Comparison of ENCODE assay signal across 24 mouse cellular contexts in genomic region chr19:21357792-21358191, GRCm38 (mm10).
"Had no signal": no experiment of that assay in that cellular context is flagged by ENCODE, and none has a peak within 500 bp of the region (broad histone marks: within the 10 kb centered on the region; RNA-seq: fewer than 3 reads in every experiment).

No protein-coding gene starts in this region.

- DNase-seq: gastrocnemius, postnatal 14 days; gastrocnemius, postnatal 36 days; heart, adult 18-20 months; heart, postnatal 10 days; heart, postnatal 4 days; kidney, adult 18-20 months; kidney, adult 8-10 months; kidney, postnatal 10 days; kidney, postnatal 36 days; layer of hippocampus, adult 9-11 months; liver had no signal

- ATAC-seq: hindbrain, embryonic 16.5 days; inflammation-experienced regulatory T-cells, adult 6 months; intestine, embryonic 15.5 days; intestine, postnatal 0 days had no signal

- H3K27ac ChIP-seq: heart, embryonic 10.5 days; hindbrain, embryonic 10.5 days; hindbrain, embryonic 12.5 days; hindbrain, embryonic 14.5 days; intestine, embryonic 15.5 days; left cerebral cortex, adult 2 months; limb, embryonic 10.5 days; limb, embryonic 12.5 days had no signal

- H3K4me3 ChIP-seq: heart, embryonic 10.5 days; heart, embryonic 12.5 days; hindbrain, embryonic 10.5 days; hindbrain, embryonic 12.5 days; intestine, embryonic 15.5 days; left cerebral cortex, adult 2 months; limb, embryonic 10.5 days; limb, embryonic 12.5 days had no signal

- H3K36me3 ChIP-seq: heart, embryonic 10.5 days; heart, embryonic 12.5 days; hindbrain, embryonic 10.5 days; hindbrain, embryonic 12.5 days; intestine, embryonic 15.5 days; limb, embryonic 10.5 days; limb, embryonic 12.5 days had no signal

- H3K9ac ChIP-seq: heart, embryonic 12.5 days; hindbrain, embryonic 12.5 days; hindbrain, embryonic 14.5 days; intestine, embryonic 15.5 days; limb, embryonic 12.5 days had no signal

- H3K27me3 ChIP-seq: heart, embryonic 12.5 days; hindbrain, embryonic 12.5 days; intestine, embryonic 15.5 days; limb, embryonic 12.5 days had no signal

- H3K4me1 ChIP-seq: heart, embryonic 10.5 days; heart, embryonic 12.5 days; hindbrain, embryonic 10.5 days; hindbrain, embryonic 12.5 days; intestine, embryonic 15.5 days; limb, embryonic 10.5 days; limb, embryonic 12.5 days had no signal

- H3K9me3 ChIP-seq: heart, embryonic 10.5 days; heart, embryonic 12.5 days; hindbrain, embryonic 10.5 days; hindbrain, embryonic 12.5 days; intestine, embryonic 15.5 days; limb, embryonic 10.5 days; limb, embryonic 12.5 days had no signal

- H3K4me2 ChIP-seq: heart, embryonic 12.5 days; hindbrain, embryonic 12.5 days; hindbrain, embryonic 14.5 days; intestine, embryonic 15.5 days; limb, embryonic 12.5 days; liver, embryonic 11.5 days had no signal
